Mouse (Mus musculus) embryonic facial prominence, embryonic 13.5 days (tissue): ENCODE measurements at regions not wholly inside any gene's neighbourhood (a gene's known extent, or its start where the extent isn't known, plus 50 kb on each side); places are given as distances from the start of the nearest gene placed in this dataset.
A peak's percentile ranks its signal among the peaks of the same experiment; 100 is the strongest.

Experiments
- ATAC-seq: fragments of 200-750 bp; cut with Nextera tagmentation; 2 replicates; pipeline ENCODE4 v1.8.0; 2017; ENCODE audit warnings: low read depth; ENCODE audit not compliant: insufficient number of reproducible peaks, insufficient read depth, low FRiP score, low TSS enrichment
- H3K27ac ChIP-seq: fragments of 300-500 bp; sonication (generic); 2 replicates; pipeline ENCODE4 v1.5.1; 2015; ENCODE audit warnings: moderate library complexity, mild to moderate bottlenecking, inconsistent platforms
- H3K27me3 ChIP-seq: fragments of 300-500 bp; sonication (generic); 2 replicates; pipeline ENCODE4 v1.6.1; 2015; ENCODE audit warnings: mild to moderate bottlenecking, inconsistent platforms
- H3K36me3 ChIP-seq: fragments of 300-500 bp; sonication (generic); 2 replicates; pipeline ENCODE4 v1.6.1; 2015; ENCODE audit warnings: mild to moderate bottlenecking, inconsistent platforms
- H3K4me1 ChIP-seq: fragments of 300-500 bp; sonication (generic); 2 replicates; pipeline ENCODE4 v1.6.1; 2015; ENCODE audit warnings: inconsistent platforms
- H3K4me2 ChIP-seq: fragments of 300-500 bp; sonication (generic); 2 replicates; pipeline ENCODE4 v1.6.1; 2015; ENCODE audit warnings: moderate library complexity, mild to moderate bottlenecking, inconsistent platforms
- H3K4me3 ChIP-seq: fragments of 300-500 bp; sonication (generic); 2 replicates; pipeline ENCODE4 v1.5.1; 2015; ENCODE audit warnings: mild to moderate bottlenecking, inconsistent platforms
- H3K9ac ChIP-seq: fragments of 300-500 bp; sonication (generic); 2 replicates; pipeline ENCODE4 v1.6.1; 2015; ENCODE audit warnings: mild to moderate bottlenecking, inconsistent platforms
- H3K9me3 ChIP-seq: fragments of 300-500 bp; sonication (generic); 2 replicates; pipeline ENCODE4 v1.6.1; 2016; ENCODE audit warnings: inconsistent platforms
- WGBS: fragments of 180-500 bp; shearing (Covaris S2); methylation state at CpG from one replicate; pipeline ENCODE4 v1.1.7; 2015; ENCODE audit warnings: mixed read lengths; 5-methylcytosine and 5-hydroxymethylcytosine counted together

- Histone ChIP-seq H3K27me3 (no peaks in the 10 kb centered on the region), H3K4me1 (no peaks in the 10 kb centered on the region), H3K27ac (no peak overlapping the region), H3K4me2 (no peak overlapping the region), H3K9me3 (no peaks in the 10 kb centered on the region), H3K9ac (no peak overlapping the region), H3K4me3 (no peak overlapping the region), H3K36me3 (no peaks in the 10 kb centered on the region)
- WGBS = 73% methylated on average over 5 of the region's 5 CpGs
- no peak for ATAC-seq
Observed at GRCm38 (mm10) chr2:124959431-124959830, 108.5 kb upstream of the Slc24a5 start.

GRCm38 (mm10) chr2:124971826-124972749, 95.8 kb upstream of the Slc24a5 start:
- Histone ChIP-seq H3K36me3 (no peaks in the 10 kb centered on the region), H3K9ac (0 out of 2 replicates have a peak overlapping the region, but pooled peaks have one; percentile 32), H3K27me3 (no peaks in the 10 kb centered on the region), H3K27ac (0 out of 2 replicates have a peak overlapping the region, but pooled peaks have one; percentile 11), H3K4me1 (peaks cover 9% of the 10 kb centered on the region), H3K4me3 (no peak overlapping the region), H3K9me3 (no peaks in the 10 kb centered on the region), H3K4me2 (peak overlapping the region; percentile 34)
- 27% methylated on average over 17 of the region's 17 CpGs for whole genome bisulfite sequencing
- ATAC-seq = no peak

- WGBS = 65% methylated on average over 3 of the region's 3 CpGs
- Histone ChIP-seq H3K36me3 (no peaks in the 10 kb centered on the region), H3K4me2 (no peak overlapping the region), H3K4me3 (no peak overlapping the region), H3K27me3 (no peaks in the 10 kb centered on the region), H3K27ac (no peak overlapping the region), H3K9me3 (no peaks in the 10 kb centered on the region), H3K9ac (no peak overlapping the region), H3K4me1 (peaks cover 9% of the 10 kb centered on the region)
- no peak for ATAC-seq
Observed at GRCm38 (mm10) chr2:124975106-124975505, 92.8 kb upstream of the Slc24a5 start.

- Histone ChIP-seq H3K9me3 (no peaks in the 10 kb centered on the region), H3K36me3 (no peaks in the 10 kb centered on the region), H3K9ac (no peak overlapping the region), H3K4me3 (no peak overlapping the region), H3K27ac (no peak overlapping the region), H3K4me2 (no peak overlapping the region), H3K27me3 (no peaks in the 10 kb centered on the region), H3K4me1 (no peaks in the 10 kb centered on the region)
- 74% methylated on average over 2 of the region's 2 CpGs for WGBS
- no peak for ATAC-seq
Observed at GRCm38 (mm10) chr2:124990976-124991375, 76.9 kb upstream of the Slc24a5 start.

GRCm38 (mm10) chr2:125015007-125015406, 52.9 kb upstream of the Slc24a5 start:
- Histone ChIP-seq H3K4me2 (no peak overlapping the region), H3K9me3 (0 out of 2 replicates have a peak, but pooled peaks cover 3% of the 10 kb centered on the region), H3K36me3 (no peaks in the 10 kb centered on the region), H3K9ac (no peak overlapping the region), H3K4me3 (no peak overlapping the region), H3K27me3 (no peaks in the 10 kb centered on the region), H3K27ac (no peak overlapping the region), H3K4me1 (no peaks in the 10 kb centered on the region)
- WGBS = 88% methylated on average over 1 of the region's 1 CpGs
- ATAC-seq = no peak

- no peak overlapping the region for H3K27ac ChIP-seq
- no peak for ATAC-seq
- H3K4me2 ChIP-seq = no peak overlapping the region
- no peak overlapping the region for H3K4me3 ChIP-seq
- 0 out of 2 replicates have a peak, but pooled peaks cover 3% of the 10 kb centered on the region for H3K9me3 ChIP-seq
- WGBS = 87% methylated on average over 1 of the region's 1 CpGs
- no peak overlapping the region for H3K9ac ChIP-seq
- no peaks in the 10 kb centered on the region for H3K4me1 ChIP-seq
- H3K27me3 ChIP-seq = no peaks in the 10 kb centered on the region
- H3K36me3 ChIP-seq = no peaks in the 10 kb centered on the region
Observed at GRCm38 (mm10) chr2:125016946-125017345, 51.0 kb upstream of the Slc24a5 start.
